Mouse (Mus musculus): ENCODE results near the gene Prr14l.
A peak's percentile ranks its signal among the peaks of the same experiment; 100 is the strongest.

DNA sequence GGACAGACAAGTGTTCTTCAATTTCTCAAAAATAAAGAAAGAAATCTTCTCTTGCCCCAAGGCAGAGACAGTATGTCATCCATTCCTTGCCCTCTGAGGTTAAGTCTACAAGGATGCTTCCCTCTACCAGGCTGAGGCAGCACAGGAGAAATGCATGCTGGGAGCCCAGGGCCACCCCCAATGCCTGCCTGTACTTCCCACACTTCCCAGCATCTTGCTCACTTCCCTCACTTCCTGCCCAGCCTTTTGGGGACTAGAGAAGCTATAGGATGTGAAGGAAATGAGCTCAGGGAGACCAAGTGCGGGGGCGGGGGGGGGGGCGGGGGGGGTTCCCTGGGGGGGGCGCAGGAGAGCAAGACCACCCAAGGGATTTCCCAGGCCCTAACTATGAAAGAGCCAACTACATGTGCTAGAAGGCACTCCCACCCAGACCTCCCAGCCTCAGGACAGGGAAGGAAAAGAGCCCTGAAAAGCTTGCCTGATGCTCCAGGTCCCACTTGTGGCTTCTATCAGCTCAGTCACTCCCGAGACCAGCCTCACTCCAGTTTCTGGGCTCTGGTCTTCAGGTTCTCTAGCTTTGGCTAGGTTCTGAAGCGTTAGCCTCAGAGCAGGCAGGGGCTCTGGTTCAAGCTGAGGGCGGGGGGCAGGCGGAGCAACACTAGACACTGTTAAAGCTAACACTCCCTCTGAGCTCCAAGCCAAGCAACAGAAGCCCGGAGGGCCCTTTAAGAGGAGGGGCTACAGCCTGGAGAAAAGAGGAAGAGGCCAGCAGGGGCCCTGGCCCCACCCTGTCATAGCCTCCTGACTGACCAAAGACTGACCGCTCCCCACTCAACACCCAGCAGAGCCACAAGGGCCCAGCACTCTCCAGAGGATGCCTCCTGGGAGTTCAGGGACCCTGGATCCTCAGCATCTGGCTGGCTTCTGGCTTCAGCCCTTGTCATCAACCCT lies 108.1 kb downstream of the Prr14l start:
- TF ChIP-seq POLR2A (IDR thresholded peaks at IDR 0.05; ENCODE audit: borderline replicate concordance, control insufficient read depth, low read depth, low read length) (peak; percentile 73), CTCF (IDR thresholded peaks at IDR 0.05; ENCODE audit: control insufficient read depth, insufficient read depth, low read length) (no peak)
